Mouse (Mus musculus) olfactory bulb, adult 2 months (tissue): ENCODE data around the gene Eif4a1.

Experiments used
- CTCF ChIP-seq: fragments of 200-500 bp; IDR thresholded peaks from 2 replicates; pipeline ENCODE4 v1.5.1; 2012; ENCODE audit warnings: low read depth, mild to moderate bottlenecking, low read length, moderate library complexity; ENCODE audit not compliant: insufficient read depth
- POLR2A ChIP-seq: fragments of 200-500 bp; IDR thresholded peaks from 2 replicates; pipeline ENCODE4 v1.6.1; 2012; ENCODE audit warnings: mild to moderate bottlenecking, low read depth, low read length, moderate library complexity; ENCODE audit not compliant: insufficient read depth

- no peak for TF ChIP-seq POLR2A
- no peak for TF ChIP-seq CTCF
Measured at GRCm38 (mm10) chr11:69661221-69661881, 10.9 kb downstream of the Eif4a1 start.
